Mouse (Mus musculus): Measurements from ENCODE around the gene Kank4.
"Not testable (repeated sequence)": the region's sequence is repeated elsewhere in the genome, so short reads cannot be mapped to it uniquely, and the experiment has no call there.

Gene Kank4

GRCm38 (mm10) chr4:98831726-98832125 is 14.4 kb upstream of the Kank4 start:
- in situ Hi-C loops (cut with MboI, MseI) = no loop called here

DNA sequence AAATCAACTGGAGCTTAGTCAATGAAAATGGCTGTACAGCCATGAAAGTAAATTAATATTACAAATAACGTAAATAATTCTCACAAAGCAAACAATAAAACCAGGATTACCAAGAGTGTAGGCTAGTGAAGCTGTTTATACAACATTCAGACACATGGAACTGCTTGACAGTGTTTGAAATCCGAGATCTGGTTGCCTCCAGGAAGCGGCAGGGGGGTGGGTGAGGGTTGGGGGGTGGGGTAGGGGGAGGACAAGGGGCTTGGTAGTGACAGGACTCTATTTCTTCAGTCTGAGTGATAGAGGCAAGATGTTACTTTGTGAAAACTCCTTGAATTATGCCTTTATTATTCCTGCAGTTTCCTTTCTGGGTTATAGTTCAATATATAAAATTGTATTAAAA is 9.4 kb upstream of the Kank4 start:
- in situ Hi-C loops (cut with MboI, MseI) = no loop called here

- in situ Hi-C loops (cut with MboI, MseI) = not testable (repeated sequence)
Measured at GRCm38 (mm10) chr4:98823740-98824139, 6.4 kb upstream of the Kank4 start, which contains the start of gene I0C0044D17Rik. Gene I0C0044D17Rik, minus strand, starts transcription at chr4:98823840.

- in situ Hi-C loops (cut with MboI, MseI) = no loop called here
Measured at GRCm38 (mm10) chr4:98823047-98823446, 5.7 kb upstream of the Kank4 start.

- in situ Hi-C loops (cut with MboI, MseI) = no loop called here
Measured at GRCm38 (mm10) chr4:98822478-98822877, 5.1 kb upstream of the Kank4 start.

- in situ Hi-C loops (cut with MboI, MseI) = no loop called here
Measured at GRCm38 (mm10) chr4:98819216-98819755, 1.9 kb upstream of the Kank4 start.

DNA sequence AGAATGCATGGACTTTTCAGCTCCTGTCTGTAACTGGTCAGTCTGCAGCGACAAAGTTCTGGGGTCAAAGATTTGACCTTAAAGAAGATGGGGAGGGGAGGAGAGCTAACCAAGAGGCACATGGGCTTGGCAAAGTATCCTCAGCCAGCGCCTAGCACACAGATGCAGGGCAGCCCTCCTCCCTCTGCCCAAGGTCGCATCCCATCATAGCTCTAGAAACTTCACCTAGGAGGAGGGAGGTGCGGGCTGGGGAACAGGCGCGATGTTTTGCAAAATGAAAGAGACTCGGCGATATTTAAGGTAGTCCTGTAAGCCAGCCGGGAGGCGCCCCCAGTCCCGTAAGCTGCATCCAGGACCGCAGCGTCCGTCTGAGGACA is 542 bp downstream of the Kank4 start:
- in situ Hi-C loops (cut with MboI, MseI) = no loop called here

GRCm38 (mm10) chr4:98806306-98806705 is 11.0 kb downstream of the Kank4 start:
- in situ Hi-C loops (cut with MboI, MseI) = no loop called here

DNA sequence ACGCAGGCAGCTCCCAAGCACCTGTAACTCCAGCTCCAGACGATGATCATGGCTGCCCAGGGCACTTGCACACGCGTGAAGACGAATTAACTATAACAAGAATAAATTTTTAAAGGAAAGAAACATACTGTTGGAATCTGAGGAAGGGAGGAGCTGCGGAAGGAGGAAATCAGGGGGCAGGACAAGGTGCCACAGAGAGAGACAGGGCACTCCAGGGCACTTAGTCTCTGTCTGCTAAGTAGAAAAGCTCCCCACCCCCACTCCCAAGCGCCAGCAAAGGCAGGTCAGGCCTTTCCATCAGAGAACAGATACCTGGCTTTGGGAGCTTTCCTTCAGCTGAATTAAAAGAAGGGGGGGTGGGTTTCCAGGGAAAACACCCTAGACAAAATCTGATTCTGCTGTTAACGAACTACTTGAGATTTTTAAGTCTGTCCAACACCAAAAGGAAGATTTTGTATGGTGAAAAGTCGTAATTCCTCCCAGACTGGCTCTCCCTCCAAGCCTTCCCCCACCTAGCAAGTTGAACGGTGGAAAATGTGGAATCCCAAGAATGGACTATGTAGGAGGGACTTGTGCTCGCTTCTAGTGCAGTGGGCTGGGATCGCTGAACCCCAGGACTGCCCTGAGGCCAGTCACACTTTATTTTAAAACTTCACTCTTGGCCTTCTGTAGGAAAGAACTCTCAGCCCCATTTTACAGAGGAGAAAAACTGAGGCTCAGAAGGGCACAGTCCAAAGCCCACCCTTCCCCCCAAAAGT is 11.9 kb downstream of the Kank4 start:
- in situ Hi-C loops (cut with MboI, MseI) = no loop called here

- in situ Hi-C loops (cut with MboI, MseI) = no loop called here
Measured at GRCm38 (mm10) chr4:98804476-98805134, 12.7 kb downstream of the Kank4 start.

- in situ Hi-C loops (cut with MboI, MseI) = no loop called here
Measured at GRCm38 (mm10) chr4:98801775-98802174, 15.6 kb downstream of the Kank4 start.

GRCm38 (mm10) chr4:98800824-98801223 is 16.5 kb downstream of the Kank4 start:
- in situ Hi-C loops (cut with MboI, MseI) = no loop called here

GRCm38 (mm10) chr4:98796591-98797341 is 20.6 kb downstream of the Kank4 start:
- in situ Hi-C loops (cut with MboI, MseI) = no loop called here

- in situ Hi-C loops (cut with MboI, MseI) = no loop called here
Measured at GRCm38 (mm10) chr4:98795241-98795640, 22.1 kb downstream of the Kank4 start.

DNA sequence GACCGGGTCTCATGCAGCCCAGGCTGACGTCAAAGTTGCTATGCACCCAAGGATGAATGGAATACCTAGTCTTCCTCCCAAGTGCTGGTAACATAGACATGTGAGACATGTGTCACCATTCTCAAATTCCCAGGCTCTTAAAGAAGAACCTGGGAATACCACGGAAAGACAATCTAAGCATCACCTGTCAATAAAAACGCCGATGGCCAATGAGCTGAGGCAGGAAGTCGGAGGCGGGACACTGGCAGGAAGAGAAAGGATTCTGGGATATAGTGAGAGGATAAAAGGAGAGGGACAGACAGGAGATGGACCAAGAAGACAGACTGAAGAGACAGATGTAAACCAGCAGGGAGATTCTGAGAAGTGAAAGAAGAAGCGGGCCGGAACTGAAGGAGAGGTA is 23.9 kb downstream of the Kank4 start:
- in situ Hi-C loops (cut with MboI, MseI) = no loop called here

DNA sequence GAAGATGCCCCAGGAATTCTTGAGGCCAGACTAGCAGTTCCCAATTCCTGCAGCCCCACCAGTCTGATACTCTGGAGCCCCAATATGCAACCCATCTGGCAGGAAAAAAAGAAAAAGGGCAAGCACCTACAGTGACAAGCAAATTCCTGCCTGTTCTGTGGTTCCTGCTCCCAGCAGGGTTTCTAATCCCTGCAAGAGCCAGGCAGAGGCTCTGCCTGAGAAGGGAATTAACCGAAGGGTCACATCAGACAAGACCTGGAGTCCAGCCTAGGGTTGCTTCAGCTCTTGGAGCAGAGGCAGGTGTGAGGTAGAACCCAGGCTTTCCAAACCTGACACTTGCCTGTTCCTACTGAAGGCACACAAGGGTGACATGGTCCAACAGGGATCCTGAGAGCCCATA is 26.6 kb downstream of the Kank4 start:
- in situ Hi-C loops (cut with MboI, MseI) = no loop called here

- in situ Hi-C loops (cut with MboI, MseI) = no loop called here
Measured at GRCm38 (mm10) chr4:98789861-98790311, 27.5 kb downstream of the Kank4 start.

GRCm38 (mm10) chr4:98789133-98789765 is 28.1 kb downstream of the Kank4 start:
- in situ Hi-C loops (cut with MboI, MseI) = no loop called here

DNA sequence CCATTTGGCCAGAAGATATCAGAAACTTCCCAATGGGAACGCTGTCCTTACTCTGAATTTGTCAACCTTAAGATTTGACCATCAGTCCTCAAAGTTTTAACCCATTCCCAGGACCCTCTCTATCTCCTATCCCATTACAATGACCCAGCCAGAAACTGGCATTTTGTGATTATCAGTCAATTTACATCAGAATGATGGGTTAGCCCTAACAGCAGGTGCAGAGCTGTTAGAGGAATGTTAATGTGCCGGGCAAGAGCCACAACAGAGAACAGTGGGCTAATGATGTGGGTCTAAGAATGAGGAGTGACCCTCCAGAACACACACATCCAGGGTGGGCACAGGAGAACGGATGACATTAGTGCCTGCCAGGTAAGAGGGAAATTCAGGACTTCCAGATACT is 31.1 kb downstream of the Kank4 start:
- in situ Hi-C loops (cut with MboI, MseI) = no loop called here

DNA sequence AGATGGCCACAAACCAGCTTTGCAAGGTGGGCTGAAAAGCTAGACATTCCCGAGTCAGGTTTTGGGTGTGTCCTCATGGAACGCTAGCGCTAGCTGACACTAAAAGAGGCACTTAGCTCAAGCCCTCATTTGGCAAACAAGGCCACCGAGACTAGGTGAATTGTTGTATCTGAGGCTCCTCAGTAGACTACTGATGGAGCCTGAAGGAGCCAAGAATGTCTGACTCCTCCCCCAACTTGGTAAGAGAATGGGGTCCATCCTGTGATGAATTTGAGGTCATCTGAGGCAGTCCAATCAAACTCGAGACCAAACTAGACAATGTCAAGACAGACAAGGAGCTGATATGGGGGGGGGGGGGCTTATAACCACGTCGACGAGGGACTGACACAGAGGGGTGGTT is 31.5 kb downstream of the Kank4 start:
- in situ Hi-C loops (cut with MboI, MseI) = no loop called here

DNA sequence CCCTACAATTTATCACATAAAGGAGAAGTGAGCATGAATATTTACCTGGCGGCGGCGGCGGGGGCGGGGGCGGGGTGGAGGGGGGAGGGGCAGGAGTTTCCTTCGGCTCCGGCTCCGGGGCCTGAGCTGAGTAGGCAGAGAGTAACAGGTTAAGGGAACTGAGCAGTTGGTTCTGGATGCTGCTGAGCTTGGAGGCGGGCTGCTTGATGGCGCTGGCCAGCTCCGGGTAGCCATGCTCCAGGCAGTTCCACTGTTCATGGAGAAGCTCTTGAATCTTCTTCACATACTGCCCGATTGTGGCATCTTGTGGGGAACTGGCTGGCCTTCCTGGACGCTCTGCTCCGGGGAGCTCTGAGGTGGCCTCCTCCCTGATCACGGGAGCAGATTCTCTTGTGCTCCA is 39.1 kb downstream of the Kank4 start:
- in situ Hi-C loops (cut with MboI, MseI) = no loop called here

DNA sequence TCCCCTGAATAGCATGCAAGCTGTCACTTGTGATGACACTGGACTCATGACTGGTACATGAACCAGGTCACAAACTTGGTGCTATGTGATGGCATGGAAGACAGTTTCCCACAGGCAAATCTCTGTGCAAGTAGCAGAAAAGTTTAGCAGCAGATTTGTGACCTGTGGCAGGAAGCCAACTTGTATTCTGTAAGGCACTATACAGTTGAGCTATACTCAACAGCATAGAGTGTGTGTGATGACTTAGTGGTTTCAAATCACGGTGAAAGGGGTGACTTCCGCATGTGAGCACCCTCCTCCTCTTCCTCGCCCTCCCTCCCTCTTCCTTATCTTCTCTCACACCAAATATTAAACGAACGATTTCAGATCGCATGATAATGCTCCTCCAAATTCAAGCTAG is 39.9 kb downstream of the Kank4 start:
- in situ Hi-C loops (cut with MboI, MseI) = no loop called here

All from T-helper 1 cell (primary cell).